Mouse (Mus musculus) myocyte (in vitro differentiated cells): ENCODE data around the gene Cc2d2a. TPM values are rescaled to one million over a fixed set of nuclear protein-coding genes. Genes with fewer than 3 reads are reported as not detected.

ENCODE experiments used
- H3K27me3 ChIP-seq: one replicate; pipeline ENCODE4 v1.6.1; 2011; ENCODE audit not compliant: control insufficient read depth, insufficient read depth, insufficient read length
- H3K36me3 ChIP-seq: one replicate; pipeline ENCODE4 v1.6.1; 2011; ENCODE audit not compliant: control insufficient read depth, insufficient read depth
- H3K4me2 ChIP-seq: one replicate; pipeline ENCODE4 v1.6.1; 2011; ENCODE audit warnings: low read depth, control low read depth
- H3K4me3 ChIP-seq: one replicate; pipeline ENCODE4 v1.5.1; 2011; ENCODE audit warnings: mild to moderate bottlenecking, control low read depth, moderate library complexity
- H3K79me2 ChIP-seq: one replicate; pipeline ENCODE4 v1.6.1; 2011; ENCODE audit not compliant: control insufficient read depth, insufficient read depth
- H3ac ChIP-seq: one replicate; pipeline ENCODE4 v1.6.1; 2011; ENCODE audit not compliant: control insufficient read depth, insufficient read length
- CEBPB ChIP-seq: IDR thresholded peaks from 2 replicates; pipeline ENCODE4 v1.6.1; 2011; ENCODE audit warnings: mild to moderate bottlenecking, moderate library complexity; ENCODE audit not compliant: poor library complexity, insufficient read depth, severe bottlenecking
- E2F4 ChIP-seq: IDR thresholded peaks from one replicate; pipeline ENCODE4 v1.6.1; 2011; ENCODE audit warnings: mild to moderate bottlenecking, control low read depth, moderate library complexity; ENCODE audit not compliant: insufficient read depth
- MAX ChIP-seq: IDR thresholded peaks from one replicate; pipeline ENCODE4 v1.6.1; 2011; ENCODE audit warnings: low read depth, mild to moderate bottlenecking, control low read depth
- MYOD1 ChIP-seq, 3 experiments: IDR thresholded peaks; one replicate each; pipeline ENCODE4 v1.6.1; 2011; ENCODE audit warnings: control low read depth in 2 of 3, low read depth in 2 of 3, mild to moderate bottlenecking in 2 of 3, moderate library complexity in 1 of 3; ENCODE audit not compliant: insufficient read length in 2 of 3, control insufficient read depth in 1 of 3
- MYOG ChIP-seq, 3 experiments: IDR thresholded peaks; one replicate each; pipeline ENCODE4 v1.6.1; 2011; ENCODE audit warnings: control low read depth in 2 of 3, low read depth in 2 of 3, mild to moderate bottlenecking in 2 of 3; ENCODE audit not compliant: insufficient read length in 2 of 3, control insufficient read depth in 1 of 3, insufficient read depth in 1 of 3
- POLR2A ChIP-seq: IDR thresholded peaks from one replicate; pipeline ENCODE4 v1.6.1; 2011; ENCODE audit warnings: low read depth, mild to moderate bottlenecking, control low read depth, moderate library complexity; ENCODE audit not compliant: insufficient read length
- POLR2AphosphoS2 ChIP-seq: IDR thresholded peaks from one replicate; pipeline ENCODE4 v1.6.1; 2011; ENCODE audit warnings: low read depth, control low read depth; ENCODE audit not compliant: insufficient read length
- REST ChIP-seq: IDR thresholded peaks from one replicate; pipeline ENCODE4 v1.6.1; 2011; ENCODE audit warnings: mild to moderate bottlenecking, control low read depth, moderate library complexity; ENCODE audit not compliant: insufficient read depth, insufficient read length
- SRF ChIP-seq: IDR thresholded peaks from one replicate; pipeline ENCODE4 v1.6.1; 2011; ENCODE audit warnings: low read depth; ENCODE audit not compliant: control insufficient read depth, insufficient read length
- TCF12 ChIP-seq: IDR thresholded peaks from one replicate; pipeline ENCODE4 v1.6.1; 2011; ENCODE audit warnings: mild to moderate bottlenecking, control low read depth; ENCODE audit not compliant: poor library complexity, insufficient read depth, severe bottlenecking
- TCF3 ChIP-seq: IDR thresholded peaks from one replicate; pipeline ENCODE4 v1.6.1; 2011; ENCODE audit warnings: low read depth, control low read depth; ENCODE audit not compliant: insufficient read length
- USF1 ChIP-seq: IDR thresholded peaks from one replicate; pipeline ENCODE4 v1.6.1; 2011; ENCODE audit warnings: low read depth, mild to moderate bottlenecking, control low read depth, moderate library complexity
- polyA plus RNA-seq: library from polyadenylated mRNA; unstranded; fragments of >200 nt; fragmentation: generic; extraction: Trizol; gene quantifications from one replicate; pipeline ENCODE4 v1.2.1, GENCODE M21; 2012; ENCODE audit warnings: missing spikeins

Gene Cc2d2a
- polyA plus RNA-seq, 1 experiment = 2.4 TPM

DNA sequence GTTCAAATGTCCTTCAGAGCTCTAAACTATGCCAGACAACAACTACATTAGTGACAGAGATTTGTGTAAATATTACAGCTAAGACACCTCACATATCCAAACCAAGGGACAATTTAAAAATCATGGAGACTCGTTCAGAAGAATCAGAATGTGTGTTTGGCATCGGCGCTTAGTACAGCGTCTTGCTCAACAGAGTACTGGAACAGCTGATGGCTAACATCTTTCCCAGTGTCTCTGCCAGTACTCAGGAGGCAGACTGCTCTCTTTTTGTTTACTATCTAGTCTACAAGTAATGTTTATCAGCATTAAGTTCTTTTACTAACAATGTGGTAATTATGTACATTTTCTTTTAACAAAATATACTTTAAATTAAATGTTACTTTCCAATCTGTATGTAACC lies 85.9 kb downstream of the Cc2d2a start:
- H3K4me3 ChIP-seq = no peak overlapping the region
- peaks cover 5% of the 10 kb centered on the region for H3K79me2 ChIP-seq
- H3ac ChIP-seq = no peak overlapping the region
- H3K4me2 ChIP-seq = no peak overlapping the region
- TF ChIP-seq TCF3 (no peak), POLR2AphosphoS2 (no peak), TCF12 (no peak), CEBPB (no peak), POLR2A (no peak), SRF (no peak), MAX (no peak), MYOG (IDR thresholded peaks at IDR 0.05; ENCODE audit: control insufficient read depth in 1 of 3, insufficient read depth in 1 of 3, insufficient read length in 2 of 3, low read depth in 2 of 3) (no peak), MYOD1 (IDR thresholded peaks at IDR 0.05; ENCODE audit: control insufficient read depth in 1 of 3, insufficient read length in 2 of 3, low read depth in 2 of 3) (no peak), USF1 (no peak), REST (no peak), E2F4 (no peak)
- no peaks in the 10 kb centered on the region for H3K27me3 ChIP-seq
- H3K36me3 ChIP-seq = peaks cover 18% of the 10 kb centered on the region

DNA sequence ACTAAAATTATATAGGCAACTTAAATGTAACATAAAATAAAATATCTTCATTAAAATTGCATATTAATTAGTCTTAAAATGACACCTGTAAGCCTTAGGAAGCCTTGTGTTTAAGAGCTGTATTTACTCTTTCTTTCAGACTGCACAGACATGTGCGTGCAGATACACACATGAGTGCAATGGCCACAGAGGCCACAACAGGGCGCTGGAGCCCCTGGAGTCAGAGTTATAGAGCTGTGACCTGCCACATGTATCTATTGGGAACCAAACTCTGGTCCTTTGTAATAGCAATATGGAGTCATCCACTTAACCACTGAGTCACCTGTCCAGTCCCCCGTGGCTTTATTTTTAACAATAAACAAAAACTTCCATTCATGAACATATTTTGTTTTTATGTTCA lies 86.9 kb downstream of the Cc2d2a start:
- no peak overlapping the region for H3ac ChIP-seq
- peaks cover 5% of the 10 kb centered on the region for H3K79me2 ChIP-seq
- H3K4me2 ChIP-seq = no peak overlapping the region
- TF ChIP-seq MAX (no peak), CEBPB (no peak), MYOD1 (IDR thresholded peaks at IDR 0.05; ENCODE audit: control insufficient read depth in 1 of 3, insufficient read length in 2 of 3, low read depth in 2 of 3) (no peak), MYOG (IDR thresholded peaks at IDR 0.05; ENCODE audit: control insufficient read depth in 1 of 3, insufficient read depth in 1 of 3, insufficient read length in 2 of 3, low read depth in 2 of 3) (no peak), USF1 (no peak), POLR2AphosphoS2 (no peak), REST (no peak), SRF (no peak), TCF12 (no peak)
- H3K4me3 ChIP-seq = no peak overlapping the region
- peaks cover 16% of the 10 kb centered on the region for H3K36me3 ChIP-seq
- H3K27me3 ChIP-seq = no peaks in the 10 kb centered on the region

GRCm38 (mm10) chr5:43770618-43771354 lies 108.6 kb downstream of the Cc2d2a start:
- peaks cover 22% of the 10 kb centered on the region for H3K36me3 ChIP-seq
- H3K4me2 ChIP-seq = no peak overlapping the region
- H3K27me3 ChIP-seq = no peaks in the 10 kb centered on the region
- TF ChIP-seq MAX (no peak), USF1 (no peak), CEBPB (no peak), E2F4 (no peak), MYOG (IDR thresholded peaks at IDR 0.05; ENCODE audit: control insufficient read depth in 1 of 3, insufficient read depth in 1 of 3, insufficient read length in 2 of 3, low read depth in 2 of 3) (no peak), TCF3 (no peak), SRF (no peak), REST (no peak), POLR2AphosphoS2 (no peak), TCF12 (no peak), MYOD1 (IDR thresholded peaks at IDR 0.05; ENCODE audit: control insufficient read depth in 1 of 3, insufficient read length in 2 of 3, low read depth in 2 of 3) (no peak), POLR2A (no peak)
- H3ac ChIP-seq = no peak overlapping the region
- H3K4me3 ChIP-seq = no peak overlapping the region
- H3K79me2 ChIP-seq = peaks cover 37% of the 10 kb centered on the region

GRCm38 (mm10) chr5:43771555-43771954 lies 109.4 kb downstream of the Cc2d2a start:
- Histone ChIP-seq H3K27me3 (no peaks in the 10 kb centered on the region), H3K4me2 (no peak overlapping the region), H3K79me2 (peaks cover 45% of the 10 kb centered on the region), H3K4me3 (no peak overlapping the region), H3K36me3 (peaks cover 16% of the 10 kb centered on the region), H3ac (no peak overlapping the region)
- TF ChIP-seq SRF = no peak
- TF ChIP-seq POLR2AphosphoS2 = no peak
- no peak for TF ChIP-seq MYOD1 (IDR thresholded peaks at IDR 0.05; ENCODE audit: control insufficient read depth in 1 of 3, insufficient read length in 2 of 3, low read depth in 2 of 3)

DNA sequence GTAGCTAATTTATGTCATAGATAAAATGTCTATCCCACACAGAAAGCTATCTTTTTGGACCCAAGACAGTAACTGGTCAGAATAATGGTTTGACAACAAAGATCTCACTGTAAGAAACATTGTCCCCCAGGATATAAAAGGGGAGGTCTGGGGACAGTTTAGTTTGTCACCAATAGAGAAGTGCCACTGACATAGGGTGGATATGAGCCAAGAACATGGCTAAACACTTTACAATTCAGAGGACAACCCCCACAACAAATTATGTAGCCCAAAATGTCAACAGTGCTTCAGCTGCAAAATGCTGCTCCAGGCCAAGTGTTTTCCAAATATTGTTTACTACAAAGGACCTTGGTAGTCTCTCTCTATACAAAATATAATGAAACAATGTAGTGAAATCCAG lies 114.3 kb downstream of the Cc2d2a start:
- H3K4me2 ChIP-seq = no peak overlapping the region

More for the DNA sequence above, 114.3 kb downstream of the Cc2d2a start:
- Histone ChIP-seq H3K36me3 (no peaks in the 10 kb centered on the region), H3ac (no peak overlapping the region), H3K4me3 (no peak overlapping the region), H3K79me2 (peaks cover 88% of the 10 kb centered on the region), H3K27me3 (no peaks in the 10 kb centered on the region)
- TF ChIP-seq TCF12 (no peak), MYOG (IDR thresholded peaks at IDR 0.05; ENCODE audit: control insufficient read depth in 1 of 3, insufficient read depth in 1 of 3, insufficient read length in 2 of 3, low read depth in 2 of 3) (no peak), E2F4 (no peak), SRF (no peak), POLR2A (no peak)
